Mouse (Mus musculus) heart, embryonic 12.5 days (tissue): ENCODE measurements at regions not wholly inside any gene's neighbourhood (a gene's known extent, or its start where the extent isn't known, plus 50 kb on each side); places are given as distances from the start of the nearest gene placed in this dataset.
"Not testable (repeated sequence)": the region's sequence is repeated elsewhere in the genome, so short reads cannot be mapped to it uniquely, and the experiment has no call there.

ENCODE experiments used
- ATAC-seq: fragments of 200-750 bp; cut with Nextera tagmentation; 2 replicates; pipeline ENCODE4 v1.8.0; 2017; ENCODE audit warnings: moderate TSS enrichment, moderate library complexity; ENCODE audit not compliant: insufficient number of reproducible peaks, low FRiP score
- H3K27ac ChIP-seq: fragments of 300-500 bp; sonication (generic); 2 replicates; pipeline ENCODE4 v1.5.1; 2016; ENCODE audit warnings: mild to moderate bottlenecking, moderate library complexity; ENCODE audit not compliant: poor library complexity, severe bottlenecking
- H3K27me3 ChIP-seq: fragments of 300-500 bp; sonication (generic); replicated peaks from 2 replicates; pipeline ENCODE4 v1.6.1; 2016; ENCODE audit warnings: mild to moderate bottlenecking, moderate library complexity
- H3K36me3 ChIP-seq: fragments of 300-500 bp; sonication (generic); 2 replicates; pipeline ENCODE4 v1.6.1; 2016; ENCODE audit warnings: mild to moderate bottlenecking, moderate library complexity
- H3K4me1 ChIP-seq: fragments of 300-500 bp; sonication (generic); replicated peaks from 2 replicates; pipeline ENCODE4 v1.6.1; 2016; ENCODE audit warnings: mild to moderate bottlenecking
- H3K4me2 ChIP-seq: fragments of 300-500 bp; sonication (generic); 2 replicates; pipeline ENCODE4 v1.6.1; 2016; ENCODE audit warnings: mild to moderate bottlenecking, moderate library complexity
- H3K4me3 ChIP-seq: fragments of 300-500 bp; sonication (generic); 2 replicates; pipeline ENCODE4 v1.5.1; 2016; ENCODE audit warnings: mild to moderate bottlenecking
- H3K9ac ChIP-seq: fragments of 300-500 bp; sonication (generic); 2 replicates; pipeline ENCODE4 v1.6.1; 2016; ENCODE audit warnings: mild to moderate bottlenecking, moderate library complexity
- H3K9me3 ChIP-seq: fragments of 300-500 bp; sonication (generic); replicated peaks from 2 replicates; pipeline ENCODE4 v1.6.1; 2016; ENCODE audit warnings: mild to moderate bottlenecking, moderate library complexity
- WGBS: fragments of 180-500 bp; shearing (Covaris S2); methylation state at CpG from one replicate; pipeline ENCODE4 v1.1.7; 2016; 5-methylcytosine and 5-hydroxymethylcytosine counted together

DNA sequence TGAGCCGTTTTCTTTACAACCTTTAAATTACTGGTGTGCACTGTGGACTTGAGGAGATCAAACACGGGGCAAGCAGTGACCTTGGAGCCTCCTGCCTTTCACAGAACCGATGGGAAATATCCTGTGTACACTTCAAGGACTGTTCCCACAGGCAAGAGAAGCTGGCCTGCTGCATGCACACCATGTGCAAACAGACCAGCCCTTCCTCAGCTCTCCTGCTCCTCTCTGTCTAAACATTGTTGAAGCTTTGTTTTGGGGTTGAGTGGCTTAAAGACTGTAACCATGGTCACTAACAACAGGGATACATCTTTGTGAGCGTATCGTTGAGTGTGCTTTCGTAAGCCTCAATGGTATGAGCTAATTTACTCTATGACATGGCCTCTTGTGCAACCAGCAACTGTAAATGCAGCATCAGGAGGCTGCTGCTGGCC, 50.2 kb upstream of the Agps start:
- WGBS = 71% methylated on average over 6 of the region's 6 CpGs
- ATAC-seq = no peak
- no peaks in the 10 kb centered on the region for H3K36me3 ChIP-seq
- no peak overlapping the region for H3K27ac ChIP-seq
- H3K4me1 ChIP-seq = peaks cover 10% of the 10 kb centered on the region
- H3K27me3 ChIP-seq = no peaks in the 10 kb centered on the region
- H3K4me3 ChIP-seq = no peak overlapping the region
- no peak overlapping the region for H3K9ac ChIP-seq
- no peak overlapping the region for H3K4me2 ChIP-seq
- H3K9me3 ChIP-seq = no peaks in the 10 kb centered on the region

- no peaks in the 10 kb centered on the region for H3K9me3 ChIP-seq
- no peak overlapping the region for H3K27ac ChIP-seq
- no peak for ATAC-seq
- H3K4me2 ChIP-seq = no peak overlapping the region
- H3K4me3 ChIP-seq = no peak overlapping the region
- H3K9ac ChIP-seq = no peak overlapping the region
- H3K4me1 ChIP-seq = peaks cover 17% of the 10 kb centered on the region
- 0% methylated on average over 3 of the region's 3 CpGs for WGBS
- H3K27me3 ChIP-seq = no peaks in the 10 kb centered on the region
- H3K36me3 ChIP-seq = no peaks in the 10 kb centered on the region
Observed at GRCm38 (mm10) chr2:75781078-75781477, 50.9 kb upstream of the Agps start.

DNA sequence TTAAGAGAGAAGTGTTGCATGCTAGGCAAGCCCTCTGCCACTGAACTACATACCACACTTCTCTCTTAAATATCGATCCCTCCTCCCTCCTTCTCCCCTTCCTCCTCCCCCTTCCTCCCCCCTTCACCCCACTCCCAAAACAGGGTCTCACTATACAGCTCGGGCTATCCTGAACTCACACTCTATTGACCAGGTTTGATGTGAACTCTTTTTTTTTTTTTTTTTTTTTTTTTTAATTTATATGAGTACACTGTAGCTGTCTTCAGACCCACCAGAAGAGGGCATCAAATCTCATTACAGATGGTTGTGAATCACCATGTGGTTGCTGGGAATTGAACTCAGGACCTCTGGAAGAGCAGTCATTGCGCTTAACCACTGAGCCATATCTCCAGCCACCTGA, 53.3 kb upstream of the Agps start:
- H3K36me3 ChIP-seq, H3K4me2 ChIP-seq, H3K27me3 ChIP-seq, H3K27ac ChIP-seq, H3K4me3 ChIP-seq, H3K9ac ChIP-seq, H3K9me3 ChIP-seq, ATAC-seq: not testable (repeated sequence)
- 91% methylated on average over 3 of the region's 3 CpGs for WGBS
- H3K4me1 ChIP-seq = peaks cover 17% of the 10 kb centered on the region

GRCm38 (mm10) chr2:75777040-75777451, 54.9 kb upstream of the Agps start:
- Histone ChIP-seq H3K9me3 (no peaks in the 10 kb centered on the region), H3K9ac (peak overlapping the region; percentile 38; the same call in 1 of the 2 replicates), H3K4me2 (peak overlapping the region; percentile 63), H3K4me3 (peak overlapping the region; percentile 21), H3K27ac (no peak overlapping the region), H3K27me3 (no peaks in the 10 kb centered on the region), H3K4me1 (peaks cover 27% of the 10 kb centered on the region), H3K36me3 (no peaks in the 10 kb centered on the region)
- peak; percentile 79 for ATAC-seq
- WGBS = 2% methylated on average over 5 of the region's 6 CpGs

DNA sequence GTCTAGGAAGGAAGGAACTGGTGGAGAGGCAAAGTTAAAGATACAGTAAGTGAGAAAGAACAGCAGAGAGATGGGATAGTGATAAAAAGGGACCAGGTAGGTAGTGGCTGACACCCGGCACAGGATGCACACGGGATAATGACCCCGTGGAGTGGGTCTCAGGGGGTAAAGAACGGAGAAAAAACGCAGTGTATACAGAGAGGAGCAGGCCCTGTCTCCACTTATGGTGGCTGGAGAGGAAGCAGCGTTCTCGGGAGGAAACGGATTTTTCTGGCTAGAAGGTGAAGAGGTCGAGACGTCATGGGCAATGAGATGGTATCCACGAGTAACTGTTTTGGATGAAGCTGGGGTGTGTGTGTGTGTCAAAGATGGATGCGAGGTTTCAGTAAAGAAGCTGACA, 55.4 kb upstream of the Agps start:
- Histone ChIP-seq H3K27ac (no peak overlapping the region), H3K4me3 (peak overlapping the region; percentile 21), H3K4me1 (peaks cover 30% of the 10 kb centered on the region), H3K36me3 (no peaks in the 10 kb centered on the region), H3K9ac (peak overlapping the region; percentile 38; the same call in 1 of the 2 replicates), H3K27me3 (no peaks in the 10 kb centered on the region), H3K9me3 (no peaks in the 10 kb centered on the region), H3K4me2 (peak overlapping the region; percentile 63)
- WGBS = 14% methylated on average over 12 of the region's 12 CpGs
- no peak for ATAC-seq

GRCm38 (mm10) chr2:75775217-75775616, 56.8 kb upstream of the Agps start:
- no peaks in the 10 kb centered on the region for H3K36me3 ChIP-seq
- no peaks in the 10 kb centered on the region for H3K9me3 ChIP-seq
- no peaks in the 10 kb centered on the region for H3K27me3 ChIP-seq
- H3K9ac ChIP-seq = no peak overlapping the region
- no peak overlapping the region for H3K4me3 ChIP-seq
- peaks cover 35% of the 10 kb centered on the region for H3K4me1 ChIP-seq
- ATAC-seq = no peak
- H3K4me2 ChIP-seq = no peak overlapping the region
- H3K27ac ChIP-seq = no peak overlapping the region
- 49% methylated on average over 1 of the region's 1 CpGs for WGBS

DNA sequence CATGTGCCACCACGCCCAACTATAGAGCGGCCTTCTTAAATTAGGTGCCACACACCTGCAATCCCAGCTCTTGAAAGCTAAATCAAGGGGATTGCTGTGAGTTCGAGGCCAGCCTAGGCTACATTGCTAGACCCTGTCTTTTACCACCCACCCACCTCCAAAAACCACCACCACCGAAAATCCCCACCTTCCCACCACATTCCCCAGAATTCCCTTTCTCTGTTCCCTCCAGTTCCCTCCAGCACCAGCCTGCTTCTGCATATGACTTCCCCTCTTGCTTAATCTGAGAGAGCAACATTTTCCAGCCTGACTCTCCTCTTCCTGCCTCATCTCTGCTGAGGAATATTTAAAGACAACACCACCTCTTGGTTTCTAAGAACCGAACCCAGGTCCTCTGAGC, 58.5 kb upstream of the Agps start:
- no peak for ATAC-seq
- Histone ChIP-seq H3K27me3 (no peaks in the 10 kb centered on the region), H3K9me3 (no peaks in the 10 kb centered on the region), H3K9ac (no peak overlapping the region), H3K36me3 (no peaks in the 10 kb centered on the region), H3K4me1 (peaks cover 35% of the 10 kb centered on the region), H3K4me2 (no peak overlapping the region), H3K27ac (no peak overlapping the region), H3K4me3 (no peak overlapping the region)
- 83% methylated on average over 5 of the region's 5 CpGs for WGBS

- H3K4me2 ChIP-seq = peak overlapping the region; percentile 17; the same call in 1 of the 2 replicates
- peak overlapping the region; percentile 26; the same call in 1 of the 2 replicates for H3K9ac ChIP-seq
- peak overlapping the region; percentile 37 for H3K27ac ChIP-seq
- no peak overlapping the region for H3K4me3 ChIP-seq
- 17% methylated on average over 11 of the region's 11 CpGs for WGBS
- peak; percentile 33; the same call in 1 of the 2 replicates for ATAC-seq
- H3K36me3 ChIP-seq = no peaks in the 10 kb centered on the region
- no peaks in the 10 kb centered on the region for H3K27me3 ChIP-seq
- H3K4me1 ChIP-seq = peaks cover 35% of the 10 kb centered on the region
- H3K9me3 ChIP-seq = no peaks in the 10 kb centered on the region
Observed at GRCm38 (mm10) chr2:75772251-75772956, 59.6 kb upstream of the Agps start.

DNA sequence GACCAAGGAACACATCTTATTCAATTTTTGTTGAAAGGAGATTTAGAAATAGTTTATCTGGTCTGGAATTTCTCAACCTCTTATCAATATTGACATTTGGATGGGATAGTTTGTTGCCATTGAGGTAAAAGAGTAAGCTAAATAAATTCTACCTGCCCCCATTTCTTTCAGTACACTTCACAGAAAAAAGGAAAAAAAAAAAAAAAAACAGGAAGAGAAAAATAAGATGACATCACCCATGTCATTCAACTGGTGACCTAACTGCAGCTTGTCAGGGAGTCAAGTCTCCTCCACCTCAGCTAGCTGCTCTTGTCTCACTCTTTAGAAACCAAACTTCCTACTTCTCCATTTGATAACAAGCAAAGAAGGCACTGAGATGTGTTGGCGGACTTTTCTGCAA, 61.3 kb upstream of the Agps start:
- H3K27ac ChIP-seq = no peak overlapping the region
- no peaks in the 10 kb centered on the region for H3K27me3 ChIP-seq
- no peak for ATAC-seq
- H3K4me3 ChIP-seq = no peak overlapping the region
- no peak overlapping the region for H3K4me2 ChIP-seq
- H3K9me3 ChIP-seq = no peaks in the 10 kb centered on the region
- no peaks in the 10 kb centered on the region for H3K36me3 ChIP-seq
- H3K4me1 ChIP-seq = peaks cover 26% of the 10 kb centered on the region
- H3K9ac ChIP-seq = no peak overlapping the region
- WGBS = 68% methylated on average over 1 of the region's 1 CpGs

GRCm38 (mm10) chr2:75768559-75769304, 63.2 kb upstream of the Agps start:
- H3K4me1 ChIP-seq = peaks cover 27% of the 10 kb centered on the region
- 80% methylated on average over 5 of the region's 5 CpGs for WGBS
- no peak overlapping the region for H3K4me3 ChIP-seq
- H3K27ac ChIP-seq = 0 out of 2 replicates have a peak overlapping the region, but pooled peaks have one; percentile 19
- ATAC-seq = no peak
- H3K9ac ChIP-seq = no peak overlapping the region
- H3K36me3 ChIP-seq = no peaks in the 10 kb centered on the region
- H3K4me2 ChIP-seq = no peak overlapping the region
- no peaks in the 10 kb centered on the region for H3K9me3 ChIP-seq
- H3K27me3 ChIP-seq = no peaks in the 10 kb centered on the region

- WGBS = 52% methylated on average over 7 of the region's 7 CpGs
- H3K9ac ChIP-seq = no peak overlapping the region
- peaks cover 34% of the 10 kb centered on the region for H3K4me1 ChIP-seq
- no peaks in the 10 kb centered on the region for H3K9me3 ChIP-seq
- H3K27ac ChIP-seq = no peak overlapping the region
- no peaks in the 10 kb centered on the region for H3K27me3 ChIP-seq
- peak; percentile 61; the same call in 1 of the 2 replicates for ATAC-seq
- no peak overlapping the region for H3K4me2 ChIP-seq
- no peak overlapping the region for H3K4me3 ChIP-seq
- H3K36me3 ChIP-seq = no peaks in the 10 kb centered on the region
Observed at GRCm38 (mm10) chr2:75767871-75768558, 63.6 kb upstream of the Nfe2l2 start.
